Comparison of ENCODE assay signal across 8 mouse cellular contexts in genomic region chr7:119862167-119862566, GRCm38 (mm10). TPM values are rescaled to one million over a fixed set of nuclear protein-coding genes. Genes with fewer than 3 reads are reported as not detected.
DNase-seq lines count a peak whose midpoint lies in the region; ATAC-seq and TF ChIP-seq lines count a peak whose summit lies in the region.

No protein-coding gene starts in this region.

- H3K27ac ChIP-seq in kidney, embryonic 14.5 days (ENCODE audit: low read depth, low read length) = peak overlapping the region; percentile 77; the same call in 1 of the 2 replicates
- H3K27ac ChIP-seq in hindbrain, embryonic 14.5 days = peak overlapping the region; percentile 68; the same call in 1 of the 2 replicates

- no peaks in the 10 kb centered on the region for H3K9me3 ChIP-seq in kidney, embryonic 14.5 days (ENCODE audit: control insufficient read depth, low read length)
- no peaks in the 10 kb centered on the region for H3K9me3 ChIP-seq in hindbrain, embryonic 14.5 days (ENCODE audit: control insufficient read depth, low read length)

- no peak overlapping the region for H3ac ChIP-seq in myocyte (ENCODE audit: control insufficient read depth, insufficient read length)

- DNase-seq in kidney, postnatal 25 days = no peak
- DNase-seq in brain, embryonic 14.5 days (ENCODE audit: low read depth) = peak; percentile 59
- DNase-seq in hindbrain, embryonic 14.5 days (ENCODE audit: low spot score) = peak; percentile 50
- no peak for DNase-seq in adrenal gland, adult 2 months
- no peak for DNase-seq in cerebellum, postnatal 4 days (ENCODE audit: low spot score in 2 of 2)

- peaks cover 26% of the 10 kb centered on the region for H3K79me2 ChIP-seq in myocyte (ENCODE audit: control insufficient read depth, insufficient read depth)

- WGBS in kidney, embryonic 14.5 days = 57% methylated on average over 1 of the region's 1 CpGs
- WGBS in hindbrain, embryonic 14.5 days = 28% methylated on average over 1 of the region's 1 CpGs

- H3K4me3 ChIP-seq in kidney, embryonic 14.5 days (ENCODE audit: low read length) = no peak overlapping the region
- no peak overlapping the region for H3K4me3 ChIP-seq in hindbrain, embryonic 14.5 days (replicated peaks; ENCODE audit: low read length)
- no peak overlapping the region for H3K4me3 ChIP-seq in myocyte

- TF ChIP-seq POLR2A in brain, embryonic 14.5 days (IDR thresholded peaks at IDR 0.05; ENCODE audit: borderline replicate concordance, extremely low read depth, insufficient read depth, insufficient read length, poor library complexity, severe bottlenecking) = no peak
- no peak for TF ChIP-seq POLR2A in myocyte (IDR thresholded peaks at IDR 0.05; ENCODE audit: insufficient read length, low read depth)

- H3K4me1 ChIP-seq in kidney, embryonic 14.5 days (ENCODE audit: control insufficient read depth, insufficient read depth, low read length) = no peaks in the 10 kb centered on the region
- H3K4me1 ChIP-seq in hindbrain, embryonic 14.5 days (replicated peaks; ENCODE audit: control insufficient read depth, insufficient read depth, low read length) = peaks cover 15% of the 10 kb centered on the region

- H3K4me2 ChIP-seq in kidney, embryonic 14.5 days (replicated peaks; ENCODE audit: low read depth, low read length) = no peak overlapping the region
- H3K4me2 ChIP-seq in hindbrain, embryonic 14.5 days (replicated peaks) = no peak overlapping the region
- peak overlapping the region; percentile 82 for H3K4me2 ChIP-seq in myocyte (ENCODE audit: low read depth)

- H3K9ac ChIP-seq in kidney, embryonic 14.5 days (ENCODE audit: low read depth, low read length) = no peak overlapping the region
- no peak overlapping the region for H3K9ac ChIP-seq in hindbrain, embryonic 14.5 days

- no peak for TF ChIP-seq CTCF in brain, embryonic 14.5 days (IDR thresholded peaks at IDR 0.05; ENCODE audit: borderline replicate concordance, extremely low read depth, insufficient read depth, insufficient read length)

- no peak for ATAC-seq in kidney, embryonic 14.5 days (ENCODE audit: low FRiP score, low TSS enrichment)
- peak; percentile 9; the same call in 1 of the 2 replicates for ATAC-seq in hindbrain, embryonic 14.5 days (ENCODE audit: low FRiP score)
- ATAC-seq in erythroblast, adult 5-6 weeks (replicated peaks; ENCODE audit: low FRiP score, poor library complexity, severe bottlenecking) = no peak

- peaks cover 13% of the 10 kb centered on the region for H3K36me3 ChIP-seq in kidney, embryonic 14.5 days (ENCODE audit: control insufficient read depth, insufficient read depth, low read length)
- peaks cover 22% of the 10 kb centered on the region for H3K36me3 ChIP-seq in hindbrain, embryonic 14.5 days (replicated peaks; ENCODE audit: control insufficient read depth, insufficient read depth)
- H3K36me3 ChIP-seq in myocyte (ENCODE audit: control insufficient read depth, insufficient read depth) = no peaks in the 10 kb centered on the region

- H3K27me3 ChIP-seq in kidney, embryonic 14.5 days (ENCODE audit: control insufficient read depth, insufficient read depth, low read length) = no peaks in the 10 kb centered on the region
- H3K27me3 ChIP-seq in hindbrain, embryonic 14.5 days (ENCODE audit: control insufficient read depth, insufficient read depth, low read length) = no peaks in the 10 kb centered on the region
- no peaks in the 10 kb centered on the region for H3K27me3 ChIP-seq in myocyte (ENCODE audit: control insufficient read depth, insufficient read depth, insufficient read length)

TF ChIP-seq in myocyte, 11 proteins besides CTCF, POLR2A, EP300 and RAD21:
- TF ChIP-seq SRF (IDR thresholded peaks at IDR 0.05; ENCODE audit: control insufficient read depth, insufficient read length, low read depth) = no peak
- no peak for TF ChIP-seq MYOD1 (IDR thresholded peaks at IDR 0.05; ENCODE audit: control insufficient read depth in 1 of 3, insufficient read length in 2 of 3, low read depth in 2 of 3)
- no peak for TF ChIP-seq REST (IDR thresholded peaks at IDR 0.05; ENCODE audit: insufficient read depth, insufficient read length)
- no peak for TF ChIP-seq MAX (IDR thresholded peaks at IDR 0.05; ENCODE audit: low read depth)
- no peak for TF ChIP-seq CEBPB (IDR thresholded peaks at IDR 0.05; ENCODE audit: insufficient read depth, poor library complexity, severe bottlenecking)
- no peak for TF ChIP-seq TCF3 (IDR thresholded peaks at IDR 0.05; ENCODE audit: insufficient read length, low read depth)
- no peak for TF ChIP-seq POLR2AphosphoS2 (IDR thresholded peaks at IDR 0.05; ENCODE audit: insufficient read length, low read depth)
- TF ChIP-seq TCF12 (IDR thresholded peaks at IDR 0.05; ENCODE audit: insufficient read depth, poor library complexity, severe bottlenecking) = no peak
- TF ChIP-seq USF1 (IDR thresholded peaks at IDR 0.05; ENCODE audit: low read depth) = no peak
- no peak for TF ChIP-seq E2F4 (IDR thresholded peaks at IDR 0.05; ENCODE audit: insufficient read depth)
- TF ChIP-seq MYOG (IDR thresholded peaks at IDR 0.05; ENCODE audit: control insufficient read depth in 1 of 3, insufficient read depth in 1 of 3, insufficient read length in 2 of 3, low read depth in 2 of 3) = no peak

RNA-seq across cellular contexts. Expression of gene Lyrm1, which starts 33.5 kb away (rescaled TPM):
- 8.3 and 8.6 TPM in 2 replicates for polyA plus RNA-seq in kidney, embryonic 14.5 days (2014; fragmentation: Nextera tagmentation; extraction: Ambion mirVana)
- polyA plus RNA-seq in brain, embryonic 14.5 days (2012; rRNA removed) = 11.2 and 11.3 TPM in 2 replicates
- 17.5 and 18.7 TPM in 2 replicates for polyA plus RNA-seq in hindbrain, embryonic 14.5 days (2014; fragmentation: Nextera tagmentation; extraction: Ambion mirVana)
- polyA plus RNA-seq in myocyte (2012; fragmentation: generic; extraction: Trizol) = 5.2 TPM
- 10 to 100 TPM; 11.4 to 12.3 TPM for total RNA-seq in adrenal gland, adult 2 months (2021)
- polyA plus RNA-seq in adrenal gland, adult 2 months (2012; rRNA removed) = 0.38 and 0.83 TPM in 2 replicates
- total RNA-seq in erythroblast, adult 5-6 weeks (2015; ENCODE audit: low replicate concordance) = not detected in 2 replicates
- 5.5 and 5.7 TPM in 2 replicates for total RNA-seq in erythroblast, adult 5-6 weeks (2017; ENCODE audit: low replicate concordance)

RNA-seq across cellular contexts. Expression of gene Dcun1d3, which starts 33.9 kb away (rescaled TPM):
- polyA plus RNA-seq in kidney, embryonic 14.5 days (2014; fragmentation: Nextera tagmentation; extraction: Ambion mirVana) = 5.6 and 5.9 TPM in 2 replicates
- polyA plus RNA-seq in brain, embryonic 14.5 days (2012; rRNA removed) = 8.9 and 10.7 TPM in 2 replicates
- polyA plus RNA-seq in hindbrain, embryonic 14.5 days (2014; fragmentation: Nextera tagmentation; extraction: Ambion mirVana) = 11.3 and 13.0 TPM in 2 replicates
- 8.8 TPM for polyA plus RNA-seq in myocyte (2012; fragmentation: generic; extraction: Trizol)
- total RNA-seq in adrenal gland, adult 2 months (2021) = 10 to 100 TPM; 26.8 to 44.8 TPM
- polyA plus RNA-seq in adrenal gland, adult 2 months (2012; rRNA removed) = 6.5 and 6.7 TPM in 2 replicates
- 0.84 and 1.7 TPM in 2 replicates for total RNA-seq in erythroblast, adult 5-6 weeks (2015; ENCODE audit: low replicate concordance)
- total RNA-seq in erythroblast, adult 5-6 weeks (2017; ENCODE audit: low replicate concordance) = 1.7 and 2.3 TPM in 2 replicates

Comparison
In these comparisons a context has a peak if more than half of its experiments do, and no peak if none do; other contexts are left out.
1. DNase-seq: peak in brain, embryonic 14.5 days (single experiment) and hindbrain, embryonic 14.5 days (single experiment); none in kidney, postnatal 25 days (0 of 2), adrenal gland, adult 2 months (single experiment) and cerebellum, postnatal 4 days (0 of 2).